Mouse (Mus musculus) cerebellum, adult 8-10 months (tissue): ENCODE measurements around the gene Dhps.

Source experiments
- DNase-seq: peaks from one replicate; pipeline ENCODE4 v3.0.0; 2022

Gene Dhps

GRCm38 (mm10) chr8:85071514-85072281 is at the start of gene Dhps:
TSS of gene Dhps (plus strand) at chr8:85071757.
- DNase-seq = peak; percentile 88

- no peak for DNase-seq
These were observed 47.7 kb upstream of the Dhps start for GRCm38 (mm10) chr8:85023846-85024245.

GRCm38 (mm10) chr8:85025098-85025932 is 46.2 kb upstream of the Dhps start, which contains the start of gene Asna1:
TSS of gene Asna1 (minus strand) at chr8:85025281.
- peak; percentile 78 for DNase-seq

GRCm38 (mm10) chr8:85026670-85027515 is 44.7 kb upstream of the Dhps start, which contains the start of gene Trir:
TSS of gene Trir (plus strand) at chr8:85026823.
- peak; percentile 96 for DNase-seq

- no peak for DNase-seq
These were observed 44.1 kb upstream of the Dhps start for GRCm38 (mm10) chr8:85027516-85027855.

- DNase-seq = no peak
These were observed 43.6 kb upstream of the Dhps start for GRCm38 (mm10) chr8:85027922-85028321.

- no peak for DNase-seq
These were observed 42.3 kb upstream of the Dhps start for GRCm38 (mm10) chr8:85029271-85029670.

GRCm38 (mm10) chr8:85032622-85033311 is 38.8 kb upstream of the Dhps start:
- no peak for DNase-seq

- DNase-seq = no peak
These were observed 37.7 kb upstream of the Dhps start for GRCm38 (mm10) chr8:85033867-85034266.

GRCm38 (mm10) chr8:85034764-85035163 is 36.8 kb upstream of the Dhps start:
- DNase-seq = peak; percentile 57

GRCm38 (mm10) chr8:85035165-85035727 is 36.3 kb upstream of the Dhps start:
- no peak for DNase-seq

GRCm38 (mm10) chr8:85035728-85036310 is 35.7 kb upstream of the Dhps start:
- peak; percentile 33 for DNase-seq

- no peak for DNase-seq
These were observed 35.2 kb upstream of the Dhps start for GRCm38 (mm10) chr8:85036381-85036717.

GRCm38 (mm10) chr8:85036718-85037365 is 34.7 kb upstream of the Dhps start, which contains the start of gene Tnpo2:
TSS of gene Tnpo2 (plus strand) at chr8:85036915.
- peak; percentile 86 for DNase-seq

GRCm38 (mm10) chr8:85037366-85037680 is 34.2 kb upstream of the Dhps start:
- DNase-seq = no peak

- peak; percentile 51 for DNase-seq
These were observed 33.7 kb upstream of the Dhps start for GRCm38 (mm10) chr8:85037681-85038531.

GRCm38 (mm10) chr8:85043619-85044018 is 27.9 kb upstream of the Dhps start:
- no peak for DNase-seq

GRCm38 (mm10) chr8:85057367-85057766 is 14.2 kb upstream of the Dhps start:
- DNase-seq = no peak

GRCm38 (mm10) chr8:85059879-85060616 is 11.5 kb upstream of the Dhps start, which contains the start of gene Fbxw9:
TSS of gene Fbxw9 (plus strand) at chr8:85060055.
- peak; percentile 83 for DNase-seq
